Mouse (Mus musculus): ENCODE data around the gene Cerkl. TPM values are rescaled to one million over a fixed set of nuclear protein-coding genes. Genes with fewer than 3 reads are reported as not detected.

Cerkl gene
- polyA plus RNA-seq, 1 experiment, result 1.8 TPM

DNA sequence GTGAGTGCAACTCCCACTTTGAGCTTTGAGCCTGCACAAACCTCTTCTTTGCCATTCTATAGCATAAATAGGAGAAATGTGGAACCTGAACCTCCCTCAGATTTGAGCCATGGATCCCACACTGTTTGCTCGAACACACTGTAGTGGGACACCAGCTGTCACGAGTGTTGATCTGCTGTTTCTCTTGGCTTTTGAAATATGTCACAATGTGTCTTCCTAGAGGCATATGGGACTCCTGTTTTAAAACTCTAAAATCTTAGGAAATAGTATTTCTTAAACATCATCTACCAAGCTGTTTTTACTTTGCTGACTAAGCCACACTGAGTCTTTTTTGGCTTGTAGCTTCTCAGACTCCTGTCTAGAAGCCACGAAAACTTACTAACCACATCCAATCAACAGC, 98.8 kb downstream of the Cerkl start:
- Histone ChIP-seq H3K9me3 (replicated peaks; ENCODE audit: control insufficient read depth, insufficient read depth, low read length, poor library complexity, severe bottlenecking) (no peaks in the 10 kb centered on the region), H3K27ac (ENCODE audit: insufficient read depth, low read length) (no peak overlapping the region), H3K9ac (ENCODE audit: low read depth, poor library complexity, severe bottlenecking) (no peak overlapping the region), H3K4me3 (ENCODE audit: low read depth, low read length) (no peak overlapping the region), H3K27me3 (ENCODE audit: control insufficient read depth, insufficient read depth, low read length, poor library complexity, severe bottlenecking) (no peaks in the 10 kb centered on the region), H3K4me1 (ENCODE audit: control insufficient read depth, insufficient read depth, low read length) (no peaks in the 10 kb centered on the region), H3K36me3 (ENCODE audit: control insufficient read depth, insufficient read depth, low read length, poor library complexity, severe bottlenecking) (no peaks in the 10 kb centered on the region)
- TF ChIP-seq EP300 (IDR thresholded peaks at IDR 0.05; ENCODE audit: insufficient read depth, low read depth, low read length), result no peak

DNA sequence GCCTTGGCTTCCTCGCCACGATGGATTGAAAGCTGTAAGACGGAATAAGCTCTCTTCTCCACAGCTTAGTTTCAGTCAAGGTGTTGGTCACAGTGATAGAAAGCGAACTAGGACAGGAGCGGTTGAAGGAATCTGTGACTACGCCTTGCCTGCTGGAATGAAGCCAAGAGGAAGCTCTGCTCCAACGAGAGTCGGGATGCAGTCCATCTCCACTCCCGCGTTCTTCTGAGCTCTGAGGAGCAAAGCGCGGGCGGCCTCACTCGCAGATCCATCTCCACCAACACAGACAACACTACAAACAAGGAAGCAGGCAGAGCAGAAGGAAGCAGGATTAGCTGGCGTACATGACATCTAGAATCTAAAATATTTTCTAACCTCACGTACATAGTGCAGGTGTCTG, 101.8 kb downstream of the Cerkl start:
- no peaks in the 10 kb centered on the region for H3K36me3 ChIP-seq (ENCODE audit: control insufficient read depth, insufficient read depth, low read length, poor library complexity, severe bottlenecking)
- no peak overlapping the region for H3K4me3 ChIP-seq (ENCODE audit: low read depth, low read length)
- H3K27me3 ChIP-seq (ENCODE audit: control insufficient read depth, insufficient read depth, low read length, poor library complexity, severe bottlenecking), result no peaks in the 10 kb centered on the region
- no peaks in the 10 kb centered on the region for H3K9me3 ChIP-seq (replicated peaks; ENCODE audit: control insufficient read depth, insufficient read depth, low read length, poor library complexity, severe bottlenecking)
- H3K9ac ChIP-seq (ENCODE audit: low read depth, poor library complexity, severe bottlenecking), result no peak overlapping the region
- TF ChIP-seq POLR2A (IDR thresholded peaks at IDR 0.05; ENCODE audit: insufficient read depth, low read length) (no peak), EP300 (IDR thresholded peaks at IDR 0.05; ENCODE audit: insufficient read depth, low read depth, low read length) (no peak), CTCF (IDR thresholded peaks at IDR 0.05; ENCODE audit: low read depth, low read length) (no peak)
- H3K27ac ChIP-seq (ENCODE audit: insufficient read depth, low read length), result no peak overlapping the region
- no peaks in the 10 kb centered on the region for H3K4me1 ChIP-seq (ENCODE audit: control insufficient read depth, insufficient read depth, low read length)

DNA sequence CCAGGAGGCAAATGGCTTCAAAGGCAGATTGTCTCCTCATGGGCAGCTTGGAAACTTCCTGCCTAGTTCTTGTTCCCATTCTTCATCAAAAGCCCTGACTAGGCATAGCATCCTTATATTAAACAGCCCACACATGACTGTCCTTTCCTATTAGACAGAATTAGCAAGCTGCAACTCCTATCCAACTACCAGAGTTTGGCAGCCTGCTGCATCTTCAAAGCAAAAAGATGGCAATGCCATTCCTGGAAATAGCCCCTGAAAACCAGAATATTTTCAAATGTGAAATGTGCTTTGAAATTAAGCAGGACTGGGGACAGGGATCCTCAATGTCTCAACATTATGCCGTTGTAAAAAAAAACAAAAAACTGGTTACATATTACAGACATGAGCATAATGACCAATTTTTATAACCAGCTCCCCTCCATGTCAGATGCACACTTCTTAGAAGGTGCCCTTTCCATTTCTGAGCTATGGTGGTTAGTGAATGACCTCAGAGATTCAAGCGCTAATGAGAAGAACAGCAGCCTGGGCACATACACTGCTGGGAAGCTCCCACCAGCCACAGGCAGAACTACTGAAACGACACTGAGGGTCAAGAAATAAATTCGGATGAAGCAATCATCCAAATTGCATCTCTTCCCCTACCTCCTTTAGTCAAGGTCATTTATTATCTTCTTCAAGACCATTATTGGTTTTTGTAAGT, 104.3 kb downstream of the Cerkl start:
- no peak overlapping the region for H3K27ac ChIP-seq (ENCODE audit: insufficient read depth, low read length)
- no peak overlapping the region for H3K4me3 ChIP-seq (ENCODE audit: low read depth, low read length)
- no peaks in the 10 kb centered on the region for H3K9me3 ChIP-seq (replicated peaks; ENCODE audit: control insufficient read depth, insufficient read depth, low read length, poor library complexity, severe bottlenecking)
- no peak overlapping the region for H3K9ac ChIP-seq (ENCODE audit: low read depth, poor library complexity, severe bottlenecking)
- H3K36me3 ChIP-seq (ENCODE audit: control insufficient read depth, insufficient read depth, low read length, poor library complexity, severe bottlenecking), result no peaks in the 10 kb centered on the region
- no peaks in the 10 kb centered on the region for H3K4me1 ChIP-seq (ENCODE audit: control insufficient read depth, insufficient read depth, low read length)
- no peaks in the 10 kb centered on the region for H3K27me3 ChIP-seq (ENCODE audit: control insufficient read depth, insufficient read depth, low read length, poor library complexity, severe bottlenecking)
- no peak for TF ChIP-seq POLR2A (IDR thresholded peaks at IDR 0.05; ENCODE audit: insufficient read depth, low read length)
- no peak for TF ChIP-seq EP300 (IDR thresholded peaks at IDR 0.05; ENCODE audit: insufficient read depth, low read depth, low read length)
- TF ChIP-seq CTCF (IDR thresholded peaks at IDR 0.05; ENCODE audit: low read depth, low read length), result no peak

DNA sequence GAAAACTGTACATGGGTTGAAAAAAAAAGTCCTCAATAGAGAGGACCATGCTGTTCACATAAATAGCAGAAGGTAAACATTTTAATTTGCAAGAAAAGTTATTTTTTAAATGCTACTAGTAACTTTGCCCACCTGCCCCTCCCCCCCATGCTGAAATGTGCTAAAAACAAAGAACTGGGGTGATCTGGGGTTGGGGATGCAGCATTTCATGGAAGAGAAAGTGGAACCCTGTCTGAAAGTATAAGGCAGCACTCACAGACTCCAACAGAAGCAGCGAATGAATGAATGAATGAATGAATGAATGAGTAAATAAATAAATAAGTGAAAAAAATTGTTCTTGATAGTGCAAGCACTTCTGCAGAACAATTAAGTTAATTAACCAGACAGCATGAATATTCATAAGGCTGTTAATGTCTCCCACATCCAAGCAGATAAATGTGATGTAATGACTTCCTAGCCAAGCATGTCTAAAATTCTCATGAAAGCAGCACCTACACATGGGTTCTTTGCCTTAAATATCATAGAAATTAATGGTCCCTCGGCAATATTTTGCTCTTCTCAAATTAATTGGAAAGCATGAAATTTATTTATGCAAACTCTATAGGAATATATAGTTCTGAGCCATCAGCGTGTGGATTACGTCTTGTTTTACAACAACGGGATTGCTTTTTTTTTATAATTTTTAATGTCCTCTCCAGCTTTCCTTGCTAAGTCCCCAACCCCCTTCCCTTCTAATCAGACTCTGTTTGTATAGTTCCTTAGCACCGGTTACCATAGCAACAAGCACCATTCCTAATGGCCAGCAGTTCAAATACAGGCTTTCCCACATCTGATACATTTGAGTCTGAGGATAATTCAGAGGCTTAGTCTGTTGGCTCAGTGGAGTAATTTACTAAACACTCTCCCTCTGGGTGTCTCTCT, 105.1 kb downstream of the Cerkl start:
- Histone ChIP-seq H3K27ac (ENCODE audit: insufficient read depth, low read length) (no peak overlapping the region), H3K36me3 (ENCODE audit: control insufficient read depth, insufficient read depth, low read length, poor library complexity, severe bottlenecking) (no peaks in the 10 kb centered on the region)

DNA sequence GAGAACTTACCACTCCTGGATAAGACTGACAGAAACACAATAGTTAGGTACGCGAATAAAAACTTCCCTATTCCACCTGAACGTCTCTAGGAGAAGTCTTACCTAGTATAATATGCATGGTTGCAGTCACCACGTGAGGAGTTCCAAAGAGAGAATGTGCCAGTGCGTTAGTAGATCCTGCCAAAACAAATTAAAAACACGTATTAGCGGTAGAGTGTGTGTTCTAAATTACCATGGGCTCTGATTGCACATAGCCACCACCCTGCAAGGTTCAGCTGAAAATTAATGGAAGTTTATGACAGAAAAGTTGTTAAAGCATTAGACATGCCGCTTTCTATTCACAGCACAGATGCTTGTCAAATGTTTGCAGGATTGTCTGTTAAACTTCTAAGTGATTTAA, 113.5 kb downstream of the Cerkl start:
- H3K27me3 ChIP-seq (ENCODE audit: control insufficient read depth, insufficient read depth, low read length, poor library complexity, severe bottlenecking), result no peaks in the 10 kb centered on the region
- TF ChIP-seq POLR2A (IDR thresholded peaks at IDR 0.05; ENCODE audit: insufficient read depth, low read length), result no peak
- TF ChIP-seq CTCF (IDR thresholded peaks at IDR 0.05; ENCODE audit: low read depth, low read length), result no peak
- TF ChIP-seq EP300 (IDR thresholded peaks at IDR 0.05; ENCODE audit: insufficient read depth, low read depth, low read length), result no peak
- H3K36me3 ChIP-seq (ENCODE audit: control insufficient read depth, insufficient read depth, low read length, poor library complexity, severe bottlenecking), result no peaks in the 10 kb centered on the region
- no peak overlapping the region for H3K27ac ChIP-seq (ENCODE audit: insufficient read depth, low read length)
- no peak overlapping the region for H3K9ac ChIP-seq (ENCODE audit: low read depth, poor library complexity, severe bottlenecking)
- H3K4me3 ChIP-seq (ENCODE audit: low read depth, low read length), result no peak overlapping the region
- no peaks in the 10 kb centered on the region for H3K4me1 ChIP-seq (ENCODE audit: control insufficient read depth, insufficient read depth, low read length)
- H3K9me3 ChIP-seq (replicated peaks; ENCODE audit: control insufficient read depth, insufficient read depth, low read length, poor library complexity, severe bottlenecking), result no peaks in the 10 kb centered on the region

More for the DNA sequence above, 105.1 kb downstream of the Cerkl start:
- H3K4me1 ChIP-seq (ENCODE audit: control insufficient read depth, insufficient read depth, low read length), result no peaks in the 10 kb centered on the region
- no peaks in the 10 kb centered on the region for H3K9me3 ChIP-seq (replicated peaks; ENCODE audit: control insufficient read depth, insufficient read depth, low read length, poor library complexity, severe bottlenecking)
- no peaks in the 10 kb centered on the region for H3K27me3 ChIP-seq (ENCODE audit: control insufficient read depth, insufficient read depth, low read length, poor library complexity, severe bottlenecking)
- TF ChIP-seq EP300 (IDR thresholded peaks at IDR 0.05; ENCODE audit: insufficient read depth, low read depth, low read length) (no peak), POLR2A (IDR thresholded peaks at IDR 0.05; ENCODE audit: insufficient read depth, low read length) (no peak), CTCF (IDR thresholded peaks at IDR 0.05; ENCODE audit: low read depth, low read length) (no peak)
- H3K4me3 ChIP-seq (ENCODE audit: low read depth, low read length), result no peak overlapping the region
- H3K9ac ChIP-seq (ENCODE audit: low read depth, poor library complexity, severe bottlenecking), result no peak overlapping the region

DNA sequence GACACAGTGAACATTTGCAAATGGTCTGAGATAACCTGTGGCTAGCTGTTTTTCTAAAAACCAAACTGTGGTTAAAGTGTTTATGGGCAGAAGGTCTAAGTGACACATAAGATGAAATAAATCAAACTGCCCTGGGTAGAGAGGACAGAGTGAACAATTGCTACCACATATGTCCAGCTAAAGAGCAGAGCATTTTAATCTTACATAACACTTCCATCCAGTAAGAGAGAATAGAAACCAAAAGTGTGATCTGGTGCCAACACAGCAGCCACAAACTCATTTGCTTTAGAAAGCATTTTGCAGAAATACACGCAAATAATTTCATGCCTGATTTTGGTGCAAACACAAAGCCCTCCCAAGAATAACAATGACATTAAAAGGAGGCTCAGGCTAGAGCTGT, 117.6 kb downstream of the Cerkl start:
- Histone ChIP-seq H3K4me3 (ENCODE audit: low read depth, low read length) (no peak overlapping the region), H3K36me3 (ENCODE audit: control insufficient read depth, insufficient read depth, low read length, poor library complexity, severe bottlenecking) (no peaks in the 10 kb centered on the region), H3K27me3 (ENCODE audit: control insufficient read depth, insufficient read depth, low read length, poor library complexity, severe bottlenecking) (no peaks in the 10 kb centered on the region), H3K9me3 (replicated peaks; ENCODE audit: control insufficient read depth, insufficient read depth, low read length, poor library complexity, severe bottlenecking) (no peaks in the 10 kb centered on the region), H3K27ac (ENCODE audit: insufficient read depth, low read length) (no peak overlapping the region), H3K9ac (ENCODE audit: low read depth, poor library complexity, severe bottlenecking) (no peak overlapping the region), H3K4me1 (ENCODE audit: control insufficient read depth, insufficient read depth, low read length) (no peaks in the 10 kb centered on the region)
- TF ChIP-seq CTCF (IDR thresholded peaks at IDR 0.05; ENCODE audit: low read depth, low read length), result no peak
- TF ChIP-seq POLR2A (IDR thresholded peaks at IDR 0.05; ENCODE audit: insufficient read depth, low read length), result no peak
- TF ChIP-seq EP300 (IDR thresholded peaks at IDR 0.05; ENCODE audit: insufficient read depth, low read depth, low read length), result no peak

All from ES-Bruce4 (cell line).